Mouse (Mus musculus) megakaryocyte, adult 5-6 weeks (primary cell): ENCODE measurements around the gene Ccn2. TPM values are rescaled to one million over a fixed set of nuclear protein-coding genes. Genes with fewer than 3 reads are reported as not detected.
"Not testable (repeated sequence)": the region's sequence is repeated elsewhere in the genome, so short reads cannot be mapped to it uniquely, and the experiment has no call there.

Experiments used
- ATAC-seq: 2 replicates; pipeline ENCODE4 v1.8.0; 2016; ENCODE audit warnings: mild to moderate bottlenecking, inconsistent platforms; ENCODE audit not compliant: poor library complexity, severe bottlenecking
- total RNA-seq, 2 experiments: library from RNA; stranded (forward) in 1 of 2; stranded (reverse) in 1 of 2; fragments of 153-499, 151-499 nt in 1 of 2; fragments of 221-1000, 200-1000 nt in 1 of 2; gene quantifications; 2 replicates each; pipeline versions ENCODE4 v1.2.3 to v1.2.4; 2015 to 2017

The Ccn2 gene
- total RNA-seq, 2 experiments from 2014 or later = 0.36 TPM; not detected in 1

DNA sequence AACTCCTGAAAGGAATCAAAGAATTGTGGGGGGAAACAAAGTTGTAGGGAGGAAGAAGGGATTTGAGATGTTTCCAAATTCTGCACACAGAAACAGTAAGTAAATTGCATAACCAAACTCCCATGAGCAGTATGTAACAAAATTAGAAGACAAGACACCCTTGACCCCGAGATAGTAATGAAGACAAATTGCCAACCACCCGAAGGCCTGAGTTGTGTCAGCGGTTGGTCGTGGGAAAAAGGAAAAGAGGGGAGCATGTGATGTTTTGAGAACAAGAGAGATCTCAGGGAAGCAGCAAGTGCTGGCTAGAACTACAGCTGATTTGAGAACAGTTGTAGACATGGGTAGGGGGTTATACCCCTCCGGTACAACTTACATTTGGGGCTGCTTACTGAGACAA, 4.6 kb downstream of the Ccn2 start:
- ATAC-seq = no peak

DNA sequence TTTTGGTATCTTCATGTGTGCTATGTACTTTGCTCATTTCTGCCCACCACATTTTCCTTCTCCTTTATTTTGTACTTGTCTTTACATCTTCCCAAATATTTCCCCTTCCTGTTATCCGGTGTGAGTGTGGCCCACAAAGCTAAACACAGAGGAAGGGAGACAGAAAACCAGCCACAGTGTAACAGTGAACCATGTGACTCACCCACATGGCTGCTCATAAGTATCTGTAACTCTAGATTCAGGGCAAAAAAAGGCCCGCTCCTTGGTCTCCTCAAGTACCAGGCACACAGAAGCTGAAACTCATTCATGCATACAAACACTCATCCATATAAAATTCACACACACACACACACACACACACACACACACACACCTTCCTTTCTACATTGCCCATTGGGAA, 7.8 kb downstream of the Ccn2 start:
- no peak for ATAC-seq

DNA sequence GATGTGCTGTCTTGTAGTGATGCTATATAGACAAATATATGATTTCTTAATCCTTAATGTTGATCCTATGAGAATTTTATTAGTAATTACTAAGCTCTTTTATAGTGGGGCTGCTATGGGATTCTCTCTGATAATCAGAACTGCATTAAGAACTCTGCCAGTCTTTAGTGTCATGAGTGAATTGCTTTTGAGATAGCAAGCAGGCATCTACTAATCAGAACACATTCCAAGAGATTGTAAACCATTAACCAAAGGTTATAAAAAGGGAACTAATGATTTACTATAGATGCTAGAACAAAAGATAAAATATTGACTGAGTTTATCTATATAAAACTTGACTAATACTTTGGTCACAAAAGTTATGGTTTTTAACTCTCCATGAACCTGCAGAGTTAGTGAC, 8.5 kb downstream of the Ccn2 start:
- ATAC-seq = no peak

DNA sequence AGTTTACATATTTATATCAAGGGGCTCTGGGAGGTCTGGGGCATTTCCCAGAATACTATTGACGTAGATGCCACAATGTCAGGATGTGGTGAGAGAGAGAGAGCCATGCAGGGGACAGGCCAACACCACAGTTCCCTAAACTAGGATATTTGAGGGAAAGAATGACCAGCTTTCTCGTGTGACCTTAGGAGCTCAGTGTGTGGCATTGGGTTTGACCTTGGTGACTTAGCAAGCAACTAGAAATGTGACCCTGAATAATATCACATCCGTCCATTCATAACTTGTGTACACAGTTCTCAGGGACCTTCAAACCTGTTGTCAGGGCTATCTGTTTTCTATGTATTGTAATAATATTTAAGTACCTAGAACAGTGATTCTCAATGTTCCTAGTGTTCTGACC, 13.9 kb downstream of the Ccn2 start:
- no peak for ATAC-seq

DNA sequence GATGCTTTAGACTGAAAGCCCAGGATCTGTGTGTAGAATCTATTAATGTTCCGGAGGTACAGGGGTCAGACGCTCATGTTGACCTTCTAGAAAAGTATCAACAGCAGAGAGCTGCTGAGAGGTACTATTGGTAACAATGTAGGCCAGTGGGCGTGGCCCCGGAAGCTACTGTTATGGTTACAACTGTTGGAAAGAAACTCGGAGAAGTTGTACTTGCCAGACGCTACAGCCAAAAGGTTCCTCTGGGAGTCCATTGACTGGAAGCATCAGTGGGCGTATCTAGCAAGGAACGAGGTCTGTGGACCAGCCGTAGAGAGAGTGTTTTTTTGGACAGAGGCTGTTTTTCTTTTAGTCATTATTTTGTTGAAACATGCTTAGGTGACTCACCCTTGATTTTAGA, 14.5 kb downstream of the Ccn2 start:
- no peak for ATAC-seq

DNA sequence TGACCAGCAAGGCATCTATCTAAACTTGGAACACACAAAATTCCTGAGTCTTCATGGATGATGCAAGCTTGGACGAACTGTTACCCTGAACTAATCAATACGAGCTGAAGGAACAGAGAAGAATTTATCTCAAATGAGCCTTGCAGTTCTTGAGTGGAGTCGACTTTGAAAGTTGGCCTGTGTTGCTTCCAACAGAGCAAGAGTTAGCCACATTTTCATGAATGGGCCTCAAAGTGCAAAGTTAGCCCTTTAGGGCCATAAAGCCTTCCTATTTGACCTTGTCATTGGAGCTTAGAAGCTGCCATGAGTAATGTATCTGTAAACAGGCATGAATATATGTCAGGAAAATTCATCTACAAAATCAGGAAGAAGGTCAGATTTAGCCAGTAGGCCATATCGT, 19.5 kb downstream of the Ccn2 start:
- no peak for ATAC-seq

DNA sequence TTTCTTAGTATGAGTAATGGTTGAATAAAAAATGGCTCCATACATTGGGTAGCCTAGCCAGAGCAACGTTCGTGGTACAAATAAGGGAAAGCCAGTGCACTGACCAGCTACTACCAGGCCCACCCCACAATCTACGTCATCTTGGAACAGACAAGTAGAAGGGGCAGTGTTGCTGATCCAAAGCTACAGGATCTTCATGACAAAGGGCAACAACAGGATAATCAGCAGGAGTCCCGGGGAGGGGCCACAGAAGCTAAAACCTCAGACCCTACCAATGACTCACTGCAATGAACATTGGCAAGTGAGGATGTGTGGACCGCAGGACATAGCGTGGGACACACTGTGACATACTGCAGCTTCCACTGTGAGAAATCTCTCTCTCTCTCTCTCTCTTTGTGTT, 20.6 kb downstream of the Ccn2 start:
- ATAC-seq = no peak

DNA sequence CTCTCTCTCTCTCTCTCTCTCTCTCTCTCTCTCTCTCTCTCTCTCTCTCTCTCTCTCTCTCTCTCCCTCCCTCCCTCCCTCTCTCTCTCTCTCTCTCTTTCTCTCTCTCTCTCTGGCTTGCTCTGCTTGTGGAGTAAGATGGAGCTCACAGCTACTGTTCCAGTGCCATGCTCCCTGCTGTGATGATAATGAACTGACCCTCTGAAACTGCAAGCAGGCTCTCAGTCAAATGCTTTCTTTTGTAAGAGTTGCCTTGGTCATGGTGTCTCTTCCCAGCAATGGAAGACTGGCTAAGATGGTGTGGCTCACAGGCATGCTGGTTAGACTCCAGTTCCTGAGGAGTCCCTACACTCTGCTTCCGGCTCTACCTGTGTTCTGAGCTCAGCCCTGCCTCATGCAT, 21.3 kb downstream of the Ccn2 start:
- ATAC-seq = not testable (repeated sequence)

DNA sequence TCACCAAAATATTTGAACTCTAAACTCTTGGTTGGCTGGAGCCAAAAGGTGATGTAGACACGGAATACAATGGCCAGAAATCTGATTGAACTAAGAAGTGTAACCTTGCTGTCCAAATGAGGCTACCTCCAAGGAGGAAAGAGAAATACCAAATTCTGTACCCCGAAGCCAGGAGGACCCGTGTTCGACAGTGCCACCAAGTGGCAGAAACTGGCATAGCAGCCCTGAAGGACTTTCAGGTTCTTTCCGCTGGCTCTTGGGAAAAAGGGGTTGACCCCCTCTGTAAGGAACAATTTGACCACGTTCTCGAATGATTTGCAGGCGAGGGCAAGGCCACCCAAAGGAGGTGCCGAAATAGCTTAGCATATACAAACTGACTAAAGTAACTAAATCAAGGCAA, 26.3 kb downstream of the Ccn2 start:
- peak; percentile 69 for ATAC-seq

DNA sequence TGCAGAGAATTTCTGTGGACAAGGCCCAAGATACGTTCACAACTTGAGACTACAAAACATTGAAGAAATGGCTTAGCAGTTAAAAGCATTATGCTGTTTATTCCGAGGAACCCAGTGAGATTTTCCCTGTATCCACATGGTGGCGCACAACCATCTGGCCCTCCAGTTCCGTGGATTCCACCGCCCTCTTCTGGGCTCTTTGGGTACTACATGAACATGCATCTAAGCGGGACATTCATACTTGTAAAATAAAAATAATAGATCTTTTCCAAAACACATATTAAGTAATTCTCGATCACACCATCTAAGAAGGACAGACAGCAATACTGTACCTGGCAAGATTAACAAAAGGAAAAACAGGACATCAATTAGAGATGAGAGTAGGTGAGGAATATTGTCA, 27.3 kb downstream of the Ccn2 start:
- peak; percentile 92 for ATAC-seq

DNA sequence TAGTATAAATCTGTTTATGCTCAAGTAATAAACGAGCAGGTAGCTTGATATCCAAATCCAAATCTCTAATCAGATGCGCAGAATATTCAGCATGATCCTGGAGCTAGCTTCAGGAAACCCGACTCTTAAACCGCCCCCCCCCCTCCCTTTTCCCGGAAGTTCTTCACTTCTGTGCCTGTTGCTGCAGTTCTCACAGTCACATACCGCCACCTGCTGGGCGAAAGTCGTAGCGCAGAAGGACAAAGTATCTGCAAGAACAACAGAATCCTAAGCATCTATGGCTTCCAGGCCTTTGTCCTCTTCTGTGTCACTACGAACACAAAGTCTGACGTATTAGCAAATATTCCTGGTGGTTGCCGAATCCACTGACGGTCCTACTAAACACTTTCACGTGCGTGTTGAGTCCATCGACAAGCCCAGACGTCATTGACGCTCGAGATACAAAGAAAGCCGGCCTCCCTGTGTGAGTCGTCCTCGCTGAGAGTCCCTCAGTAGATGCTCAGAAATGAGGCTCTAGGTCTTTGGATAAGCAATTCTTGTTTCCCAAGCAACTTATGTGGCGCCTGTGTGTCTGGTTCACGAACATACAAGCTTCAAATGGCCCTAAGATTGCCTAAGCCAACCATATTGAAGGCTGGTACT, 29.9 kb downstream of the Ccn2 start:
- ATAC-seq = peak; percentile 76

DNA sequence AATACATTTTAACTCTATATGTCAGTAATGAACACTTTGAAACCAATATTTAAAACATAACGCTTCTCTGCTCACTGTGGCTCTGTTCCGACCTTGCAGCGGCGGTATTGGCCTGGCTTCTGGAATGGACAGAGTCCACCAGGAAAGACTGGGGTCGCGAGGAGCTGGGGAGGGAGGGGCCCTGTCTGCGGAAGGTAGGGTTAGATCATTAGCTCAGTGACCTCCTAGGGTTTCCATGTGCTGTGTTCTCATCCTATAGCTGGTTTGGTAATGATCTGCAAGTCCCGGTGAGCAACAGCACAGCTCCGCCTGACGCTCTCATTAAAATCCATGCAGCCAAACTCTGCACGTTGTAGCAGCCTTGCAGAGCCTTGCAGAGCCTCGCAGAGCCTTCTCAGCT, 32.0 kb downstream of the Ccn2 start:
- ATAC-seq = no peak

DNA sequence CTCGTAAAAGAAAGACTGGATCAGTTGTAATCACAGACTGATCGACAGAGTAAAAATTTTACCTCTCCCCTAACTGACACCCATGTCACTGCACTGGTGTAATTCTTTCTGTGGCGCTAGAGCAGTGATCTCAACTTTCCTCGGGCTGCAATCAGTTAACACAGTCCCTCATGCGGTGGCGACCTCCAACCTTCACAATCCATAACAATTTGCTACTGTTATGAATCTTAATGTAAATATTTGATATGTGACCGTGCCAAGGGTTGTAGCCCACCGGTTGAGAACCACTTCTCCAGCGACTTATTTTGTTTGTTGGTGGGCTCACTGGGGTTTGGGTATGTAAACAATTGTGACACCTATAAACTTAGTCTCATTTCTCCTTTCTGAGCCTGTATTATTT, 33.2 kb downstream of the Ccn2 start:
- no peak for ATAC-seq

DNA sequence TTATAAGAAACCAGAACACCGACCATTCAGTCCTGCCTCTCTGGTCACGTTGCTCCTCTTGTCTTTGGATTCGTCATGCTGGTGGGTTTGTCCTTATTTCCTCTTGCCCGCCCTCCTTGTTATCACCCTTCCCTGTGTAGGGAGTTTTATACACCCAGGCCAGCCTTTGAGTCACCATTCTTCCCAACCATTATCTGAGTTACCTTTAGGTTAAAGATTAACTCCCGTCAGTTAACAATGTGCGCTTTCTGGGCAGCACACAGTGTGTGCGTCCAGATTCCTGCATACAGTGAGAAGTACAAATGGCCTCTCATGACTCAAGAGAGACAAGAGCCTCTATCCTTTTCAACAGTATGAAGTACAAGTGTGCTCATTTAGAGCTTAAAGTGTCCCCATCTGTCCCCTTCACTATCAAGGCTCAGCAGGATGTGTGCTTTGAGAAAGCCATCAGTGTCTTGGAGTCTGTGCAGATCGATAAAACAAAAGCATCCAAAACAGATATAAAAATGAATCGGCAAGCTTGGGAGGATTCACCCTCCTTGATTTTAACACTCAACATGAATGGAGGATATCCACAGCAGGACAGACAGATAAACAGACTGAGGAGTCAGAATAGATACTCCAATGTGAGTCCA, 34.0 kb downstream of the Ccn2 start:
- no peak for ATAC-seq

DNA sequence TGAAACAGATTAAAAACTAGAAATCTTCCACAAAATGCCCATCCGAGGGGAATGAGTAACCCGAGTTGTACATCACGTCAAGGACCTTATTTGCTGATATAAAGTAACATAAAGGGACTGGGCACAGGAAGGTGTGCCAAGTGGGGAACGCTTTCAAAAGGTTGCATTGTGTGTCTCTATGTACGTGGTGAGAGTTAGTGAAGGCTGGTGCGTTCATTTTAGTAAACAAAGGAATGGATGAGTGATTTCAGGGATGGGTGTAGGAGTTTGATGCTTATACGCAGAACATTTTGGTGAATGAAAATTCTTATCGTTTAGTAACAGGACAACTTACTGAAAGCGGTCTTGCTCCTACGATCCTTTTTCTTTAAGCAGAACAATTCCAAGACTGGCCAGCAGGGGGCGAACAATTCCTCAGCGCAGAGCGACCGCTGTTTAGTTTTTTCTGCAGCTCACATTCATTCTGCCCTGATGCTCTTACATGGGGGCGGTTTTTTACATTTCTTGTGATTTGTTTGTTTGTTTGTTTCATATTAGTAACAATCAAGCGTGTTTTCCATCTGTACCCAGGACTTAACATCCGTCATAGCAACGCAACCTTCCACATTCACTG, 35.3 kb downstream of the Ccn2 start:
- ATAC-seq = peak; percentile 60

DNA sequence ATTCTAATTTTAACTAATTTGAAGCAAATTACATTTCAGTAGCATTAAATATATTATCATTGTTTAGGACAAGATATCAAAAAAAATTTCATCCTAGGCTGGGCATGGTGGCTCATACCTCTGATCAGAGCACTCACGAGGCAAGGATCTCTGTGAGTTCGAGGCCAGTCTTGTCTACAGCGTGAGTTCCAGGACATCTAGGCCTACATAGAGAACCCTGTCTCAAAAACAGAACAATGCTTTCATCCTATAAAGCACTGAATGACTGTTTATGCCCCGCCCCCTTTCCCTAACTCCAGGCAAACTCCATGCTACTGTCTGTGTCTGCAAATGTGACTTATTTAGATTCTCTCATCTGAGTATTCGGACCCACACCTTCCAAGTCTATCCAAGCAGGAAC, 35.9 kb downstream of the Ccn2 start:
- ATAC-seq = no peak

DNA sequence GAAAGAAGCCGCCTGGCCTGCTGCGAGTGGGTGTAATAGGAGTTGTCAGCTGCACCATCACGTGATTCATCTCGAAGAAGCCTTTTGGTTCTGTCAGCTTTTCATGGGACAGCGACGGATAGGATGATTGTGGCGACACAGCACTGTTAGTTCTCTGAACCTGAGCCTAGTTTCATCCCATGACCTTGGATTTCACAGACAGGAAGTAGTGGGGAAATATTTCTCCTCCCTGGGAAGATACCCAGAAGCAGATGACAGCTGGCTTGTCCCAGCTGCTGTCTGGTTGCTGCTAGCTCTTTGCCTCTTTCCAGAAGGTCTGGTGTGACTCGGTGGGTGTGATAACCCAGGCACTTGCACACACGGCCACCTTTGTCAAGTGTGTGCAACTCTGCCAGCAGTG, 39.0 kb downstream of the Ccn2 start:
- peak; percentile 23; the same call in 1 of the 2 replicates for ATAC-seq

DNA sequence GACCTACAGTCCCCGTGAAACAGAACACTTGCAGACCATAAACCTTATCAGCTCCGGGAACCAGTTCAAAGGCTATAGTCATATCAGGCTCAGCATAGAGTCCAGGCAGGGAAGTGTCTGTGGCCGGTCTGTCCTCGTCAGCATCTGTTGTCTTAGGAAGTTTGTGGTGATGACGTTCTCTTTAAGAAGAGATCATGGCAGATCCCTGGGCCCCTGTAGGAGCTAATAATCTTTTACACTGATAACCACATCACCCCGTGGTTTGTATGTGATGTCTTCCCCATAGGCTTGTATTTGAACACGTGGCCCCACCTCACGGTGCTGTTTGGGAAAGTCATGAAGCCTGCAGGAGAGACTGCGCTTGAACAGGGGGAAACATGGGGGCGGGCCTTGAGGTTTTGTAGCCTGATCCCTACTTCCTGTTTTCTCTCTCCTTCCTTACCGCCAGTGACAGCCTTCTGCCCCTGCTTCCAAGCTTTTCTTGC, 40.1 kb downstream of the Ccn2 start:
- ATAC-seq = peak; percentile 78

DNA sequence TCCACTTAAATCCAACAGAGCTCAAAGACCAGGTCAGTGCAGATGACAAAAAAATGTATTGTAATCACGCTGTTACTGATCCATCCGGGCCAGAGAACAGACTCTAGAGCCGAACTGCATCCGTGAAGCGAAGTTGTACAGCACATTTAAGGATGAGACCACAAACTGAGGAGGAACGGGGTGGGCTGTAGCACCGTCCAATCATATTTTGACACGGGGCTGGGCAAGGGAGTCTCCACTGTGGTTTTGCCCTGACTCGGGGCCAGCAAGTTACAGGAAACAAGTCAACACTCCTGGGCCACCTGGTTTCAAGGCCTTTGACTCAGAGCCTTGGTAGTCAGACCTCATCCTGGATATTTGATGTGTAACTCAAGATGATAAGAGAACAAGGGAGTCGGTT, 40.6 kb downstream of the Ccn2 start:
- ATAC-seq = peak; percentile 53

DNA sequence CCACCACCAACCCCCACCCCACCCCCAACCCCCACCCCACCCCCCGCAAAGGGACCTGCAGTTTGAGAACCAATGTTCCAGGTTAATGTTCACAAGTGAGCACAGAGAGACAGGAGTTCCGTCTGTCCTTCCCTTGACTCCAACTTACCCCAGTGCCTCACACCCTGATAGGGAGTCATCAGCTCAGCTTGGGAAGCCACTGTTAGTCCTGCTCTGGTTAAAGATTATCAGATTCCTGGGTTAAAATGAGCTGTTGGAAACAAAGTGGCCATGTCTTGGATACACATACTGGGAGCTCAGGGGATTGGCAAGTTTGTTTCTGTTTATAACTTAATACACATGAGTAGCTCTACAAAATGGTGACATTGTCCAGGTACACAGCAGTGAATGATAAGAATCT, 41.7 kb downstream of the Ccn2 start:
- ATAC-seq = no peak

DNA sequence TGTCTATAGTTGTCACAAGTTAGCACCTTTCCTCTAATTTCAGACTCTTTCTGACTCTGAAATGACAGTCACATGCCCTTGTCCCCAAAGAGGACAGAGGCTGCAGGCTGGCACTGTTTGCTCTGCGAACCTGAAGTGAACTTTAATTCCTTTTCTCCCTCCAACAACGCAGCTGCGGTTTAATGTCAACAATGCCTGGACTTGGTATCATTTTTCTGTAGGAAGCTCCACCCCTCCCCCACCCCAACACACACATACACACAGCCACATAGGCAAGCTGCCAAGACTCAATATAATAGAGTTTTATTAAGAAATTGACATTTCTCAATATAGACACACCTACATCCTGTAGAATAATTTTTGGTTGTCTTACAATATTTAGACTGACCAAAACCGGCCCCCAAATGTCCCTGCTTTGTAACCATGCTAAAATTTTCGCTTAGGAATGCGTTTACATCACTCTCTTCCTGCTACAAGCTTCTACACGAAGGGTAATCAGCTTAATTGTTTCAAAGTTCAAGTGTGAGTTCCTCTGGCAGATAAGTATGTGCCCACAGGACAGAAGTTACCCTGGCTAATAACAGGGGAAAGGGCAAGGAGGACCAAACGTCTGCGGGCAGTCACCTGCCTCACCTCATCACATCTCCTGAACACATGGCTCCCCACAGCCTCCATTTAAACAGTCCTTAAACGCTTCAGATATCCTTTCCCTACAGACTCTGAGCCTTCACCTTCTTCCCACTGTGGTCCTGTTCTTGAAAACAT, 43.2 kb downstream of the Ccn2 start:
- ATAC-seq = no peak

DNA sequence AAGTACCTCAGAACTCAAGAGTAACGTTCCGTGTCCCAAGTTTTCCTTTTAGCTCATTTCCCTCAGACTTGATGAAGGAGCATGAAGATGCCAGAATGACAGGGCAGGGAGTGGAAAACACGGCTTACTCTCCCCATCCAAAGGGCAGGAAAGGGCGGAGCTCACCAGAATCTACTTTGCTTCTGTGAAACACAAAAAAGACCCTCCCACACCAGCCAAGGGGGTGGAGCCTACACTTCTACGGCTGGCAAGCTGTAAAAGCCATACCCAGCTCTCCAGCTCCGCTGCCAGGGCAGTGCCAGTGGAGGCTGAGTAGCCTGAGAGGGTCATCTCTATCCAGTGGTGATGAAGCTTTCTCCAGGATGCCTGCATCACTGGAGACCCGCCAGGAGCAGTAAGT, 44.4 kb downstream of the Ccn2 start:
- ATAC-seq = no peak
